Mouse (Mus musculus) spleen, postnatal 10 days (tissue): Measurements from ENCODE around the gene Tbc1d17.

Source experiments
- DNase-seq, 2 experiments: peaks; one replicate each; pipeline ENCODE4 v3.0.0; 2021 to 2022; ENCODE audit warnings: low spot score in 2 of 2

The Tbc1d17 gene

DNA sequence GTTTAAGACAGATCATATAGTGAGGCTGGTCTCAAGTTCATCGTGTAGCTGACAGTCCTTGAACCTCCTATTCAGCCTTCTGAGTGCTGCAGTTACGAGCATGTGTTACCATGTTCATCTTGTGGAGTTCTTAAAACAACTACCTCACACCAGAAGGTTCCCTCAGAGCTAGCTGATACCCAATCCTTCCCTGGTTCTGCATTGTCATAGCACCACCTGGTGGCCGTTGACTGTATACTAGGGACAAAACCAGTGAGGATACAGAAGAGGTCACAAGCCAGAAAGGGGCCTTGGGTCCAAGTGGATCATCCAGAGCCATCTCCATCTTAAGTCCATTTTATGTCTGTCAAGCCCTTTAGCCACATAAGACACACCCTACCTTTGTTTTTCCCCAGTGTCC is 24.0 kb downstream of the Tbc1d17 start:
- DNase-seq, result peak; percentile 76 to 90

DNA sequence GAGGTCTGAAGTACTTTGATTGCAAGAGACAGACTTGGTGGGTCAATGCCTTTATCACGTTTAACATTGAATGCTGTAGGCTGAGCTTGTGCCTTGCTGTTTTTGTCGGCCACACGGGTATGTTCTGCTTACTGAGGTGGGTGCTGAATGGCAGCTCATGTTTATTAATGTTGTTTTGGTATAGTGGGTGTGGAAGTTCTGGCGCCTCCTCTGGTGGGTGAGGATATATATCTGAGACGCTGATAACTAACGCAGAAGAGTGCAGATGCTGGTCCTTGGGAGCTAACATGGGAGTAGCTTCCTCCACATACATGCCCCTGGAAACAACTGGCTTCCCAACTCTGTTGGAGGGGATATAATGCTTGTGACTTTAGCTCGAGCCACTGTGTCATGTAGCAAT is 25.5 kb downstream of the Tbc1d17 start:
- peak in 1 of 2 experiments; percentile 34 for DNase-seq

DNA sequence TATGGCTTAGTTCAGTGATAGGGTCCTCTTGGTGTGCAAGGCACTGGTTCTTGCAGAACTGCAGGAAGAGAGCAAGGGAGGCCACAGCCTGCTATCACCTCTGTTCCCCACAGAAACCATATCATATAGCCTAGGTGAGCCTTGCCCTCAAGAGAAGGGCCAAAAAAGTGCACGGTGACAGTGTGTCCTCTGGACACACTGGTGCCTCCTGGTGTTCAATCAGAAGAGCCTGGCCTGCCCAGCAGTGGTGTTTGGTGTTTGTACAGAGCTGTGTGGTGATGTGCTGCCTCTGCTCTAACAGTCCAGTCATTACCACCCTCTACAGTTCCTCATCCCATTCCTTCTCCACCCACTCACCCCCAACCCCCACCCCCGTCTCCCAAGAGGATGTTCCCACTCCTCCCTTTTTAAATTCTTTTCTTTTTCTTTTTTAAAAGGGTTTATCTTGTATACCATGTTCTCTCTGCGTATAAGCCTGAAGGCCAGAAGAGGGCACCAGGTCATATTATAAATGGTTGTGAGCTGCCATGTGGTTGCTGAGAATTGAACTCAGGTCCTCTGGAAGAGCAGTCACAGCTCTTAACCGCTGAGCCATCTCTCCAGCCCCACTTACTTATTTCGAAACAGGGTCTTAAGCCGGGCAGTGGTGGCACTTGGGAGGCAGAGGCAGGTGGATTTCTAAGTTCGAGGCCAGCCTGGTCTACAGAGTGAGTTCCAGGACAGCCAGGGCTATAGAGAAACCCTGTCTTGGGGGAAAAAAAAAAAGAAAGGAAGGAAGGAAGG is 27.0 kb downstream of the Tbc1d17 start:
- peak; percentile 4 to 34 for DNase-seq

GRCm38 (mm10) chr7:44820525-44820924 is 28.4 kb downstream of the Tbc1d17 start:
- DNase-seq, result peak in 1 of 2 experiments; percentile 6

GRCm38 (mm10) chr7:44819863-44820262 is 29.0 kb downstream of the Tbc1d17 start:
- peak; percentile 5 to 8 for DNase-seq

DNA sequence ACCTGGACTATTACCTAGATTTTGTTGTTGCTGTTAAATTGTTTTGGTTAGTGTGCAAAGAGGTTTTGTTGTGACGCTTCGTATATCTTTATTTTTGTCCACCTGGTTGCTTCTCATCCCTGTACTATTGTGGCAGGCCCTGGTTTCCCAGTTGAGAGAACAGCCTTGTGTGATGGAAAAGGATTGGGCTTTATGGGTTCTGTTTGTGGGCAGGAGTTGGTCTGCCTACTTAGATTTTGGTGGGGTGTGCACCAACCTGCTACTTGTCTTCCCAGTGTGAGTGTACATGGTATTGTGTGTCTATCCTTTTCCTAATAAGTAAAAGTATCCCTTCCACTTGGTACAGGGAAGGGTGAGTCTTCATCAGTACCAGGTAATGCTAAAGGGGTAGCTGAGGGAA is 29.5 kb downstream of the Tbc1d17 start:
- peak; percentile 3 to 6 for DNase-seq

- DNase-seq, result peak; percentile 30 to 50
These were observed 30.1 kb downstream of the Tbc1d17 start for GRCm38 (mm10) chr7:44818751-44819235.

DNA sequence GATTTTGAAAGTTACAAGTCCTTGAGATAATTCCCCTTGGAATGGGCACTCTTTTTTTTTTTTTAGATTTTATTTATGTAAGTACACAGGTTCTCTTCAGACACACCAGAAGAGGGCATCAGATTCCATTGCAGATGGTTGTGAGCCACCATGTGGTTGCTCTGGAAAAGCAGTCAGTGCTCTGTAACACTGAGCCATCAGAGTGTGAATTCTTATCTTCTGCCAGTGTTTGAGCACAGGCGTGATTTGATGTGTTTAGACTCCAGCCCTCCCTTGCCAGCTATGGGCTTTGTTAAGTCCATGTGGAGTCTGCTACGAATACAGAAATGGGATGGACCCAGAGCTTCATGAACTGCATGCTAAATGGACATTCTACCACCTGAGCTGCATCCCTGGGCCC is 30.7 kb downstream of the Tbc1d17 start:
- peak in 1 of 2 experiments; percentile 4 for DNase-seq

DNA sequence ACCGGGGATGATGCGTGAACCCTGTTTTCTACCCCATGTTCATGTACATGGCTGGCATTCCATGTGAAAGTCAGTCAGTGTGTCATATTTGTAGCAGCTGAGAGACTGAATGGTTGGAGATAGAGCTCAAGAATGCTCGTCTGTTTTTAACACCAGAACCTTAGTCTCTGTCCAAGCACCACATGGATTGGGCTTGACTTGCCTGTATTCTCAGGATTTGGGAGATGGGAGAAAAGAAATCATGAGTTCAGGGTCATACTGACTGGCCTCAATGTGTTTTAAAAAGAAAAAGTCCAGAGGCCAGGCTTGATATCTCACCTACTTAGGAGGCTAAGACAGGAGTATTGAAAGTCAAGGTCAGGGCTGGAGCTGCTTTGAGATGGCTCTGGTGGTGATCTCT is 31.4 kb downstream of the Tbc1d17 start:
- peak in 1 of 2 experiments; percentile 11 for DNase-seq

DNA sequence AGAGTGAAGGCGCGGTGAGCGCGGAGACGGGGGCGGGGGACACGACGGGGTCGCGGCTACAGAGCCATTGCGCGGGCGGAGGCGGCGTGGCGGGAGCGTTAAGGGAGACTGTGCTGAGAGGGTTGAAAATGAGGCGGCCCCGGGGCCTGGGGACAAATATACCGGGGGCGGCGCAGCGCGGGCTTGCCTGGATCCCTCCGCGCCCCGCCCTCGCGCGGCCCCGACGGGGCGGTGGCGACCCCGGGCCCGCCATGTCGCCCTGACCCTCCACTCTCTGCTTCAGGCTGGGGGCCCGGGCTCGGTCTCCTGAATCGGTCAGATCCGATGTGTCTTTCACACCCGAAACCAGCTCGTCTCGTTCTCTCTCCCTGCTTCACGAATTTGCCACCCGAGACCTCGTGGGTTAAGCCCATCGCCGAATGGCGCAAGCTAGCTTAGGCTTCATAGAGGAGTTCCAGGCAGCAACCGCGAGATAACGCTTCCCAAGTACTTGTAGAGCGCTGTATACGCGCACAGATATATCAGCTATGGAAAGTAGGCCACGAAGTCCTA is 32.3 kb downstream of the Tbc1d17 start, which contains the start of gene Atf5:
Atf5 (minus strand) TSS at position 189 of the 552 bp plus-strand sequence.
- DNase-seq, result peak; percentile 70 to 79

GRCm38 (mm10) chr7:44815721-44816469 is 33.0 kb downstream of the Tbc1d17 start, which contains the start of the genes Nup62 and Il4i1:
Nup62 (plus strand) TSS chr7:44816088.
Il4i1 (plus strand) TSS chr7:44816387.
- DNase-seq, result peak; percentile 96 to 99

- DNase-seq, result peak in 1 of 2 experiments; percentile 25
These were observed 33.8 kb downstream of the Tbc1d17 start for GRCm38 (mm10) chr7:44814952-44815553.

DNA sequence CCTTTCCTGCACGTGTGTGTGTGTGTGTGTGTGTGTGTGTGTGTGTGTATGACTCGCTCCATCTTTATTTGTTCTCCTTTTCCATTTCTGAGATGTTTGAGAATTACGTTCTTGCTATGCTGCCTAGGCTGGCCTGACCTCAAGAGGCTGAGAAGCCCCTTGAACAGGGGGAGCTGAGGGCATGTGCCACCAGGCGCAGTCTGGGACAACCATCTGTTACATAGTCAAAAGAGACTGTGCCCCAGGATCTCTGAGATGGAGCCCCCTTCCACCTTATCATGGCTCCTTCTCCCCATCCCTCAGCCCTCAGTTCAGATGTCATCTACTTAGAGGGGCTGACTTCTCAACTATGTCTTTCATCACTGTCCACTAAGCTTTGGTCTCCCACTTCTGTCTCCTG is 34.5 kb downstream of the Tbc1d17 start:
- DNase-seq, result peak in 1 of 2 experiments; percentile 8

DNA sequence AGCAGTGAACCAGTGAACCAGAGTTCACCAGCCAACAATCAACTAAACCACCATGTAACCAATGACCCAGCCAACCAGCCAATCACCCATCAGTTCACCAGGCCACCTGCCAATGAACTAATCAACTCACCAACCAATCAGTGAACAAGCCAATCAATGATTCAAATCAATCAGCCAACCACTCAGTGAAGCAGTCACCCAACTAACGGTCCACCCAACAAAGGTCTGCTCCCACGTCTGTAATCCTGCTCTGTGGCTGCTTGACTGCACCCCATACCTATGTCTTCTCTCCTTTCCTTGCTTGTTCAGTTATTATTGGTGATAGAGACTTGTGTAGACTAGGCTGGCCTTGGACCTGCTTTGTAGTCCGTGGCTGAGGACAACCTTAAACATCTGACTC is 34.9 kb downstream of the Tbc1d17 start:
- DNase-seq, result peak in 1 of 2 experiments; percentile 4

DNA sequence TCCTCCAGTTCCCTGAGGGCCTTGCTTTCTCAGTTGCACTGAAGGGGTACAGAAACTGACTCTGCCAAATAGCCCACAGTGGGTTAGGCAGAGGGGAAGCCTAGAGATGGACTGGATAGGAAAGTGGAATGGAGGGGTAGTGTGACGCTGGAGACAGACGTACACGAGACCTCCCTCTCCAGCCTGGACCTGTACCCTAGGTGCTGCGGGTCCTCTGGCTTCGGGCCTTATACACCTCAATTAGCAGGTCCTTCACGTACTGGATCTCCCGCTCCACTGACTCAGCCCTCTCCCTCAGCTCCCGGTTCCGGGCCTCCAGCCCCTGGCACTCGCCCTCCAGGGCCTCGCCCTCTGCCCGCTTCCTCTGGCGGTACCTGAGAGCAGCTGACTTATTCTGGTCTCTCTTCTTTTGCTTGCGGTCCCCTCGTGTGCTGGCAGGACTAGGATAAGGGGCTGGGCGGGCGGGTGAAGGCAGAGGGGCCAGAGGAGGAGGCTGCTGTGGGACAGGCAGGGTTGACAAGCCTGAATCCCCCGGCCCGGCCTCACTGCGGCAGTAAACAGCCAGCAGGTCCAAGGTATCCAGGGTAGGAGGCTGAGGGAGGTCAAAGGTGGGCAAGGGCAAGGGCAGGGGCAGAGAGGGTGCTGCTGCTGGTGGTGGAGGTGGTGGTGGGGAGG is 36.1 kb downstream of the Tbc1d17 start:
- DNase-seq, result peak in 1 of 2 experiments; percentile 13

DNA sequence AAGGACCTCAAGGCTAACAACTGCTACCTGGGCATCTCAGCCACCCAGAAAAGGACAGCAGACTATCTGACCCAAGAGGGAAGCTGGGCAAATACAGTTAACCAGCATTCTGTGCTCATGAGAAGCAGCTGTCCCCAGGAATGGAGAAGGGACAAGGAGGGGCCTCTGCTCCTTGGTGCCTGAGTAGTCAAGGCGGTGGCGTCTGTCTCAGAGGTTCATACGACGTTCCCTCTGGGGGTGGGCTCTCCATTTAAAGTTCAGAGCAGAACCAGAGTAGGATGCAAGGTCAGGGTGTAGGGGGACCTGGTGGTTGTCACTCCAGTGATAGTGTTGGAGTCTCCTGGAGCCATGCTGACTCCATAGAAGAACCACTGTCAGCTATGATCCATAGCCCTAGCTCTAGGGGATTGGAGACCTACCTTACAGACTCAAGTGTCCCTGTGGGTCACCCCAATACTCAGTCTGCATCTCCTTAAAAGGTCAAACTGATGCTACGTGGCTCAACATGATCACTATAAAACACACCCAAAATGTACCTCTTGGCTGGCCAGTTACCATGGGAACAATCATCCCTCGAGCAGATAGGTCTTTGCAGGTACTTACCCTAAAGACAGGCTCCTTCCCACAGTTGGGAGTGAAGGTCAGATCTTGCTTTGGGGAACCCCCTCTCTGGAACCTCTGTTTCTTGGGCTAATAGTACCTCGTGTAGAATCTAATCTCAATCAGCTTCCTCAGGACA is 37.9 kb downstream of the Tbc1d17 start:
- DNase-seq, result peak in 1 of 2 experiments; percentile 4

- no peak for DNase-seq
These were observed 38.5 kb downstream of the Tbc1d17 start for GRCm38 (mm10) chr7:44810365-44810764.

DNA sequence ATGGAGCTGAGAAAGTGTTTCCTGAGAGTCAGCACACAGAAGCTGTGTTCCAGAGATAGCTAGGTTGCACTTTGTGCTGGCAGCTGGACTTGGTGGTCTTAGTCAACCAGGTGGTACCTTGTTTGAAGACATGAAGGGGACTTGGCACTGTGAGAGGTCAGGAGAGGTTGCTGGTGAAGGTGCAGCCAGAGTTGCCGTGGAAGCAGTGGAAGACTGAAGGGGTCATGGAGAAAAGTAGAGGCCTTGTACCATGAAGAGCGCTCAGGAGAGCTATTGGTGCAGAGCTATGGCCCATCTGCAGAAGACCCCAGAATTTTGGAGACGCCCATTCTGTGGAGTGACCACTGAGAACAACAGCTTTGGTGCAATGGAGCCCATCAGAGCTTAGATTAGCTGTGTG is 39.4 kb downstream of the Tbc1d17 start:
- DNase-seq, result peak in 1 of 2 experiments; percentile 3

- DNase-seq, result no peak
These were observed 40.0 kb downstream of the Tbc1d17 start for GRCm38 (mm10) chr7:44808927-44809326.

GRCm38 (mm10) chr7:44792781-44793180 is 56.1 kb downstream of the Tbc1d17 start:
- DNase-seq, result peak in 1 of 2 experiments; percentile 0
